Mouse (Mus musculus) left cerebral cortex, postnatal 10 days (tissue): ENCODE results near the gene Serping1. TPM values are rescaled to one million over a fixed set of nuclear protein-coding genes. Genes with fewer than 3 reads are reported as not detected.
"Not testable (repeated sequence)": the region's sequence is repeated elsewhere in the genome, so short reads cannot be mapped to it uniquely, and the experiment has no call there.

Experiments used
- DNase-seq, 2 experiments: peaks; one replicate each; pipeline ENCODE4 v3.0.0; 2021 to 2022; ENCODE audit warnings: low spot score in 2 of 2, mixed read lengths in 1 of 2; ENCODE audit errors: extremely low spot score in 1 of 2
- intact Hi-C: fragments of 180-260 bp; cut with DNase I; formaldehyde crosslinking; loops from one replicate; pipeline ENCODE4 v1.15.1; 2025
- total RNA-seq, 2 experiments: library from RNA; stranded (reverse); gene quantifications; 2 replicates each; pipeline ENCODE4 v1.2.3; 2021

Serping1 gene
- total RNA-seq, result 1 to 10 TPM; 4.7 to 6.9 TPM

DNA sequence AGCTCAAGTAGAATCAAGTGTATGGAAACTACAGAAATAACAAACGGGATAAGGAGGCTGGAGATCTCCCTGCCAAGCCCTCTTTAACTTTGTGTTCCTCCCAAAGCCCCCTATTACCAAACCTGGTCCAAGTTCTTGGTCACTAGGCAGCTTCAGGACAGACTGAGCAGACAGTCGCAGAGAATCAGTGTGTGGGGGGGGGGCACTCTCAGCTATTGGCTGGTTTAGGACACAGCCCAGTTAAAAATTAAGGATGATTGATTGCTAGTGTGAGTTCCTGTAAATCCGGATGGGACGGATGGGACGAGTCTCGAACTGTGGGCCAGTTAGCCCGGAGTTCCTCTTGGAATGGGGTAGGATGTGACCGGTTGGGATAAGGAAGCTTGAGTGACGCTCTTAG lies at the start of gene Serping1:
Gene Serping1 (minus strand): TSS at position 204 of the 400 bp plus-strand sequence.
- intact Hi-C loops, result no loop called here
- DNase-seq, result no peak

DNA sequence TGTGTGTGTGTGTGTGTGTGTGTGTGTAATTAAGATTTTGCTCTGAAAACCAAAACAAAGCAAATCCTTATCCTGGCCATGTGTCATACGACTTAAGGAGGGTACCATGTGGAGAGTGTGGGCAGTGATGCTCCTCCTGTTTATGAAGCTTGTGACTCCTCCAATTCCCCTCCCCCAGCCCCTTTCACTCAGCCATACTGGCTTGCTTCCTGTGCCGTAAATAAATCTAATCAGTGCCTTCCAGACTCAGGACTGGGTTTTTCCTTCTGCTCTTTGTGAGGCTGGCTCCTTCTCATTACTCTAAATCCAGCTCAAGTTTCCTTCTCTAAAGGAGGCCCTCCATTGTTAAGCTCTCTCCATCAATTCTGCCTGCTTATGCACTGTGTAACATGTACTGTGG lies 48.0 kb upstream of the Serping1 start:
- intact Hi-C loops, result no loop called here
- DNase-seq, result no peak

DNA sequence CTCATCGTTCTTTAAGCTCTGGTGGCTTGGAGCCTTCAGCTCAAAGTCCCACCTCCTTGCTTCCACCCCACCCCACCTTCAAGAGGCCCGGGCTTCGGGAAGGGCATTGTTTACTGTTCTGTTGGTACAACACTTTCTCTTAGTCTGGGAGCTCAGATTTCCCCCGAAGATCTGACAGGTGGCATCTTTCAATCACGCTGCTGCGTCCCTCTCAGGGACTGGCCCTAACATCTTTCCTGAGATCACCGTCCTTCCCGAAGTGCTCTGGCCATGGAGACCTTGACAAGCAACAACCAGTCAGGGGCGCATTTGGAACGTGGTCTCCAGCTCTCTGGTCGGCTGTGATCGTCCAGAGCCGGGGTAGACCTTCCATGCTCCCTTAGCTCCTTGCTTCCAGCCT lies 47.3 kb upstream of the Serping1 start, which contains the start of gene Smtnl1:
Gene Smtnl1 (minus strand): TSS at position 101 of the 400 bp plus-strand sequence.
- intact Hi-C loops, result no loop called here

DNA sequence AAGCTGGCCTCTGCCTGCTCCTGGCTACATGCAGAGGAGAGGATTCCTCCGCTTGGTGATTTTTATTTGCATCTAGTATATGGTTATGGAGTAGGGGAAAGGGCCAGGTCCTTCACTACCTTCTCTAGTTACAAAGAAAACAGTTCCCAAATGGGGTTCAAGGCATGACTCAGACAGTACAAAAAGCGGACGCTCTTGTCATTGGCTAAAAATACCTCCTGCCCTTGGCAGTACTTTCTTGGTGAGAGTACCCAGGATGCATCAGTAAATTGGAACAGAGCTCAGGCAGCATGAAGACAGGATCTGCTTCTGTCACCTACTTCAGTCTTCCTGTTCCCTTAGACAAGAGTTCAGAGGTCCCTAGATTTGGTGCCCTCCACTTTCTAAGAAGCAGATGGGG lies 44.6 kb upstream of the Serping1 start:
- no peak for DNase-seq
- intact Hi-C loops, result no loop called here

More for the DNA sequence above, 47.3 kb upstream of the Serping1 start, which contains the start of gene Smtnl1:
- DNase-seq, result no peak

DNA sequence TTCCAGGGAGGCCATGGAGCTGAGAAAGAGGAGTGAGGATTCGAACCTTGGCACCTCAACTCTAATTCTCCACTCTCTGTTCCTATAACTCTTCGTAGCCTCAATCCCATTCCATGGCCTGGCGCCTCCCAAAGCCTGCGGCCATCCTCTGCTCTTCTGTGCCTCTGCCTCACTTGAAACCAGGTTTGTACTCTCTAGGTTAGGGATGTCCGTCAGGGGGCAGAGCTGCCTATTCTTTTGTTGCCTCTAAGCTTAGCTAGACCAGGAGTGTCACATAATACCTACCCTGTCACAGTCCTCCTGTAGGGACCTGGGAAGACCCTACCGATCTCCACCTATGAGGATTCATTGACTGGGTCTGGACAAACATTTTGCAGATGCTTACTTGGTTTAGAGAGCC lies 37.4 kb upstream of the Serping1 start:
- DNase-seq, result no peak
- intact Hi-C loops, result no loop called here

DNA sequence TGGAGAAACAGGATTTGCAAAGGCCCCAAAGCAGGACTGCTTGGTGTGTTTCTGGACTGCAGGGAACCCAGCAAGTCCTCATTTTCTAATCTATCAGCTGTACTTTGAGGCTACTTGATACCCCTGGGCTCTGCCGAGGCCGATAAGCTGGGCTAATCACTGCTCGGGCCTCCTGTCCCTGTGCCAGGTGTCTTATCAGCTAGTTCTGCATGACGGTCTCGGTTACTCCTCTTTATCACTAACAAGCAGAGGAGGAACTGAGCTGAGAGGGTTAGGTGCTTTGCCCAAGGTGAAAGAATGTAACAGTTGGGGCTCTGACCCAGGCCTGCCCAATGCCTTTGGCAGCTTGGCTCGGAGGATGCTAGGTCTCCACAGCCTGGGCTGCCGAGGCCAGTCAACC lies 36.6 kb upstream of the Serping1 start:
- no peak for DNase-seq
- intact Hi-C loops, result no loop called here

DNA sequence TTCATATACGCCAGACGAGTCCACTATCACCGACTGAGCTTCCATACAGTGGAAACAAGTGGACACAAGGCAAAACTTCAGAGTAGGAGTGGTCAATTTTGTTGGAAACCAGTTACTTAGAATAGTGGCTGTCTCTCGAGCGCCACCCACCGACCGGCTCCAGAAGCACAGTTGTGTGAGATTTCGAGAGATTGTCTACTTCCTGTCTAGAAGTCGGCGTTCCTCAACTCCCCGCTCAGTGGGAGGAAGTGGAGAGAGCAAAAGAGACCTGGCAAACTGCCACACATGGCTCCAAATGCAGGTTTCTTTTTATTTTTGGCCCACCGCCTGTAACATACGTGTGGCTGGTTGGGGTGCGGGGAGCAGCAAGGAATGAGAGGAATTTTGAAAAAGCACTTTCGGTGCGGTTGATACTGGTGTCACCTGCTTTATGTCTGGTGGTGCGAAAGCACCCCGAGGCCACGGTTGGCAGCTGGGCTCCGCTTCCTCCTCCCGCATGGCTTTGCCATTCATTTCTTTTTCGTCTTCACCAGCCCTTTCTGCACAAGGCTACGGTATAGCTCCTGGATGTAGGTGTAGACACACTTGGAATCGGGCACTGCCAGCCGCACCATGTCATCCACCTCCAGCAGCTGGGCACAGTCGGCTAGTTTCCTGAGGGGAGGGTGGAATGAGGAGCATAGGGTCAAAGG lies 35.8 kb upstream of the Serping1 start:
- intact Hi-C loops, result no loop called here
- DNase-seq, result peak; percentile 79 to 90

DNA sequence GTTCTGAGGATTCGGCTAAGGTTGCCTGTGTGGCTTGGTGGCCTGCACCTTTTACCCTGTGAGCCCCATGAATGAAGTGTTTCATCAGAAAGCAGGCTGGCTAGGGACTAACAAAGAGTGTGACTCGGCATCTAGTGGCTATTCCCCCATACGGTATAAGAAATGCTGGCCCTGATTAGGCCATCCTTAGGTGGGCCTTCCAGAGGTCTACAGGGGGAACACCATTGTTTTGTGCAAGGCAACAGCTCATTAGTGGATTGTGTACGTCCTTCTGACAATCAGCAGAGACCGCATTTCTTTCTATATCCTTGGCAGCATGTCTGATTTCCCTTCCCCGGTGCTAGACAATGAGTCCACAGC lies 35.3 kb upstream of the Serping1 start:
- intact Hi-C loops, result no loop called here
- DNase-seq, result no peak

DNA sequence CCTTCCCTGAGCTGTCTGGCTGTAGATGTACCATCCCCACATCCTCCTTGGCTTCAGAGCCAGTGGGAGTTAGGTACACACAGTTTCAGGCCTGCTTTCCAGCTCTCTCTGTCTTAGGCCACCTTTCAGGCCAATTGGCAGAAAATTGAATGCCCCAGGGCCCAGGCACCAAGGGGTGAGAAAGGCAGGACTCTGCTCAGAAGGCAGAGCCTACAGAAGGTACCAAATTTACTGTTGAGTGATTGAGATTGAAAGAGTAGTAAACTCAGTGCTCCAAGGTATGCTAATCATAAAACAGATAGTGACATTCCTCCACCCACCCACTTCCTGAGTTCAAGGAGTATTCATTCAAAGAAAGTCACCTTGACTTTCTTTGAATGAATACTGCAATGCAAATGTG lies 34.1 kb upstream of the Serping1 start:
- intact Hi-C loops, result loop anchor here (10.0 kb wide), 1 partner anchor 355 kb away; no protein-coding TSS in a partner anchor
- DNase-seq, result no peak

DNA sequence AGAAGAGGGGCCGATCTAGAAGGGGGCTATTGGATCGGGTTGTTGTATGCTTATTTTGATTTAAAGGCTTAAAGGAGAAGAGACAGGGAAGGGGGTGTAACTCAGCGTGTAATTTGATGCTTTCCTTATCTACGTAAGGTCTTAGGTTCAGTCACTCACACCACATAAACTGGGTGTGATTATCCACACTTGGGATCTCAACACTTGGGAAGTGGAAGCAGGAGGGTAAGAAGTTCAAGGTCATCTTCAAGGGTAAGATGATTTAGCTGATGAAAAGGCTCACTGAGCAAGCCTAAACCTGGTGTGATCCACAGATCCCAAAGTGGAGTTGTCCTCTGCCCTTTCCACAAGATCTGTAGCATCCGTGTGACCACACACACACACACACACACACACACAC lies 31.3 kb upstream of the Serping1 start:
- intact Hi-C loops, result loop anchor here (10.0 kb wide), 1 partner anchor 352 kb away; no protein-coding TSS in a partner anchor
- no peak for DNase-seq

DNA sequence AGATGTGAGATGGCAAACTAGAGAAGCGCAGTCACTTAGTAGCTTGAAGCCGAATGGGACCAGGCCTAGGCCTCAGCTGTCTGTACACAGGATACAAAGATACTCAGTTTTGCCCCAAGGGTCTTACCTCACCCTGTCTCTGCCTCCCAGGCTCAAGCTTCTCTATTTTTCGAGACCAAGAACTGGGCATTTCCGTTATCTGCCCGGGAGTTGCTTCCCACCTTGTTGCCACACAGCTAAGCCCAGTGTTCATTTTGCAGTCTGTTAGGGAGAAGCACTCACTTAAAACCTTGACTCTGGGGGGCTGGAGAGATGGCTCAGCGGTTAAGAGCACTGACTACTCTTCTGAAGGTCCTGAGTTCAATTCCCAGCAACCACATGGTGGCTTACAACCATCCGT lies 28.7 kb upstream of the Serping1 start:
- intact Hi-C loops, result loop anchor here (10.0 kb wide), 1 partner anchor 349 kb away; no protein-coding TSS in a partner anchor
- no peak for DNase-seq

DNA sequence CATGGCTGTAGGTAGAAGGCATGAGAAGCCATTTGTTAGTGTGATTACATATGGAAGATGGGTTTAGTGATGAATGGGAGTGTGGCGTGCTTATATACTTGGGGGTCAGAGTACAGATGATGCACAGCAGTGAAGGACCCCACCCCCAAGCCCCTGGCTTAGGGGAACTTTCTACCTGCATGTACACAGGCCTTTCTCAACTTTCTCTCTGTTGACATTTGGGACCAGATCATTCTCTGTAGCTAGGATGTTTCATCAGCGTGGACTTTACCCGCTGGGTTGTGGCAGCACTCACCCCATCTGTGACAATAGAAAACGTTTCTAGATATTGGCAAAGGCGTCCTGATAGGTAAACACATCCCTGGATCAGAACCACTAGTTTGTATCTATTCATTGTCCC lies 26.0 kb upstream of the Serping1 start:
- intact Hi-C loops, result loop anchor here (10.0 kb wide), 1 partner anchor 346 kb away; no protein-coding TSS in a partner anchor
- DNase-seq, result not testable (repeated sequence)

DNA sequence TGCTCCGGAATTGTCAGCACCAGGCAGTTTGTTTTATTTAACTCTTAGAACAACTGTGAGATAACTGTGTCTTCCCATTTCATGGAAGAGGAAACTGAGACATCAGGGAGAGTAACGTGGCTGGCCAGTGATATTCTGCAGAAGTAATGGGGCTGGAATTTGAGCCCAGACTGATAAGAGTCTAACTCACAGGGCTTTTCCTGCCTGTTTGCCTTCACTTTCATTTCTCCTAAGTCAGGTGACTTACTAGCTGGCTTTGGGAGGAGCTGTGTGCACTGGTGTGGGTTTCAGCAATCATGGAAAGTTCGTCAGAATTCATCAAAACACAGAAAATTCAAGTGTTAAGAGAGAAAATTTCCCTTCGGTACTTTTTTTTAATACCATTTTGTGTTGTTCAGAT lies 25.1 kb upstream of the Serping1 start:
- DNase-seq, result no peak
- intact Hi-C loops, result loop anchor here (10.0 kb wide), 1 partner anchor 346 kb away; no protein-coding TSS in a partner anchor

DNA sequence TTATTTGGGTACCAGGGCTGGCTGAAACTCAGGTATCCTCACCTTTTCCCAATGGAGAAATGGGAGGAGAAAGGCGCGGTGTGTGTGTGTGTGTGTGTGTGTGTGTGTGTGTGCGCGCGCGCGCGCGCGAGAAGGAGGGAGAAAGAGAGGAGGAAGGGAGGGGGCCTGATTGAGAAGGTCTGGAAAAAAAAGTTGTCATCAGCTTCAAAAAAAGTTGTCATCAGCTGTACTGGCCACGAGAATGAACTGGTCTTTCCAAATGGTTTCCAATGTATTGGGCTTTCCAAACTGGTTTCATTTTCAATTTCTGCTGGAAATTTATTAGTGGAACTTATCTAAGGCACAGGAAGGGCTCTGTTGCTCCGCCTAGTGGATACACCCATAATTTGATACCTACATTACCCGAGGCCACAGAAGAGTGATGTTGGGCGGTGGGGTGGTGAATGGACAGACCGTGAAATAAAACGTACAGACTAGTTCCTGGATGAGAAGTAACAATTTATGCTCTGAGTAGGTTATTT lies 23.9 kb upstream of the Serping1 start:
- intact Hi-C loops, result loop anchor here (5.0 kb wide), 1 partner anchor 57 kb away; the partner anchor contains the start of gene Gm19426
- peak; percentile 49 to 56 for DNase-seq

DNA sequence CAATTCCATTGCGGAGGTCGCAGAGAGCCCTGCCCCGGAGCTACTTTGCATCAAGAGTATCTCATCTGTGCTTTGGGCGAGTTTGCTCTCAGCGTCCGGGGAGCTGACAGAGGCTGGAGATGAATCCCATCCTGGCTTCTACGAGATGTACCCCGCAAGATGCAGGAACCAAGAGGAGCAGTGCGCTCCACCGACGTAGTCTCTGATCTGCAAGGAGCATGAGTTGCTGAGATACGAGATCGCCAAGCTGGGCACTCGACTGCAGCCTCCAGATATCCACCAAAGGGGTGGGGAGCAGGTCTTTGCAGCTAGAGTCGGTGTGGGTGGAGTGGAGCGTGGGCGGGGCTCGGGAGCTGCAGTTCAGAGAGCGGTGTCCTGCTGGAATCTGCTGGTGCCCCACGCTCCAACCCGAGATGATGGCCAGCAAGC lies 23.3 kb upstream of the Serping1 start, which contains the start of gene Ube2l6:
Gene Ube2l6 (plus strand): TSS at position 336 of the 429 bp plus-strand sequence.
- peak in 1 of 2 experiments; percentile 84 for DNase-seq
- intact Hi-C loops, result loop anchor here (5.0 kb wide), 1 partner anchor 56 kb away; the partner anchor contains the start of gene Gm19426

DNA sequence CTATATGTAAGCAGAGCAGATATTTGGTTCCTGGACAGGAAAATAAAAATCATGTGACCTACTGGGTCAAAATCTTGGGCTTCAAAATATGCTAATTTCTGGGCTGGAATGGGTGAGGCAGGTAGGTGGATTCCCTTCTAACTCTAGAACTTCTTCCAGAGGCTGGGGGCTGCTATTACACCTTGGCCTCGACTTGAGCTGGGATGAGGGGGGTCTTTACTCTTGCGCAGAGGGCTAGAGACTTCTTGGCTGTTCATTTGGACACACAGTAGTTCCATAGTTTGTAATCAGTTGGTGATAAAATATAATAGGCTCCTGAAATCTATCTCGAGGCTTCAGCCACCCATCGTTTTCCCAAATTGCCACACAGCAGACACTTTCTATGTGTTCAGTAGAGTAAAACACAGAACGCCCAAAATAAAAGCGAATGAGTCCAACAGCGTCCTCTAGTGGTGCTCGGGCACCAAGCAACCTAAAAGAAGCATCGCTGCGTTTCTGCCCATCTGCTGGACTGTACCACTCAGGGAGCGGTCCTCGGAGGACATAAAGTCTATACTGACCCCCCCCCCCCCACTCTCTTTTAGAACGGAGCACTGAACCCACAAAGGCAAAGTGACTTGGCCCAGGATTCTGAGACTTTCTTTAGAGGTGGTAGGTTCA lies 22.7 kb upstream of the Serping1 start:
- peak; percentile 79 to 80 for DNase-seq
- intact Hi-C loops, result loop anchor here (5.0 kb wide), 1 partner anchor 56 kb away; the partner anchor contains the start of gene Gm19426

DNA sequence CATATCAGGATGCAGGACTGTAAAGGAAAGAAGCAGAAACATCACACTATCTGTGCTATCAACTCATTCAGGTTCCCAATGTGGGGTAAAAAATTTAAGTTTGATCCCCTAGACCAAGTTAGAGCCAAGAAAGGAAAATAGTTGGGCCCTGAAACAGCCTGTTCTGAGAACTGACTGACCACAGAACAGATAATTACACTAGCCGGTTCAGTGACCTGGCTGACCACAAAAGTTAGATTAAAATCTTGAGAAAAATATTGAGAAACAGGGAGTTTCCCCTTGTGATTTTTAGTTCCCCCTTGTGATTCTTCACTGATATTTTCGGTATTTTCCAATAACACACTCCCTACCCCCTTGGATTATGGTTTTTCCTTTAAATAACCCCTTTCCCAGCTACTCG lies 18.6 kb upstream of the Serping1 start:
- DNase-seq, result no peak
- intact Hi-C loops, result no loop called here

DNA sequence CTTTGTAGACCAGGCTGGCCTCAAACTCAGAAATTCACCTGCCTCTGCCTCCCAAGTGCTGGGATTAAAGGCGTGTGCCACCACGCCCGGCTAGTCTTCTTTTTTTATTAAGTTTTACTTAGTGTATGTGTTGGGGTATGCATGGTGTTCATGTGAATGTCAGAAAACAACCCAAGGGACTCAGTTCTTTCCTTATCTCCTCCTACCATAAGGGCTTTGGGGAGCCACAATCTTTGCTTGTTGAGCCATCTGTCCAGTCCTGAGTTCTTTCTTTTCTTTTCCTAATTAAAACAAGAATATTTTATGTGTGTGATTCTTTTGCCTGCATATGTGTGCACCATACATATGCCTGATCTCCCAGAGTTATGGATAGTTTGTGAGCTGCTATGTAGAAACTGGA lies 17.9 kb upstream of the Serping1 start:
- intact Hi-C loops, result no loop called here
- no peak for DNase-seq

DNA sequence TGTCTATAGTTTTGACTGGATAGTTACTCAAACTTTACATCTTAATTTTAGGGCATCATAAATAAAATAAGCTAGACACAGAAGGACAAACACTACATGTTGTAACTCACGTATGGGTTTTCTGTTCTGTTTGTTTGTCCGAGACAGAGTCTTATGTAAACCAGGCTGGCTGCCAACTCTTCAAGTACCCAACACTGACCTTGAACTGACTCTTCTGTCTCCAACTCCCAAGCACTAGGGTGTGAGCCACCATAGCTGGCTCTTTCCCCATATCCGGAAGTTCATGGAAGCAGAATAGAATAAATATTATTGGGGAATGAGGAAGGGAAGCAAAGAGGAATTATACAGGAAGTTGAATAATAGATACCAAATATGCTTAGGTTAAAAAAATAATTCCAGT lies 17.3 kb upstream of the Serping1 start:
- intact Hi-C loops, result no loop called here
- DNase-seq, result no peak

DNA sequence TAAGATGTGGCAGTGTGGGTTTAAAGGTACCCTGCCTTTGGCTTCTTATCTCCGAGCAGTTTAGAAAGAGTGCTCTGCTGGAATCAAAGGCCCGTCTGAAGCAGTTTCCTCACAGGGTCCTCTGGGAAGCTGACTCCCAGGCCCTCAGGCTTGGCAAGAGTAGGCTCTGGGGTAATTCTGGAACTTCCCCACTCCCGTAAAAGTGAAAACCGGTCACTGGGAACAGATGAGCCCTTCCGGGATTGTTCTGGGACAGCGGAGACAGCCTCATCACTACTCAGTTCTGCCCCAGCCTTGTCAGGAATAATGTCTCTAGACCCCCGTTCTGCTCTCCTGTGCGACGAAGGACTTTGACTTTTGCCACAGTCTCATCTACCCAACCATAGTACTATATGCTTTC lies 15.2 kb upstream of the Serping1 start:
- DNase-seq, result no peak
- intact Hi-C loops, result no loop called here
